Mouse (Mus musculus) activated CD4-positive, CD25-positive, alpha-beta regulatory T cell, adult 4 months (primary cell): Measurements from ENCODE around the gene Ddt. TPM values are rescaled to one million over a fixed set of nuclear protein-coding genes. Genes with fewer than 3 reads are reported as not detected.
A peak's percentile ranks its signal among the peaks of the same experiment; 100 is the strongest.
"Not testable (repeated sequence)": the region's sequence is repeated elsewhere in the genome, so short reads cannot be mapped to it uniquely, and the experiment has no call there.

ENCODE experiments used
- ATAC-seq: one replicate; pipeline ENCODE4 v1.8.0; 2017
- polyA plus RNA-seq, 2 experiments: library from polyadenylated mRNA; unstranded; fragments of 100-300 nt; shearing (Covaris generic); gene quantifications; one replicate each; pipeline ENCODE4 v1.2.1; 2017

The Ddt gene
- polyA plus RNA-seq, 2 experiments from 2014 or later: 78.9 to 104 TPM

DNA sequence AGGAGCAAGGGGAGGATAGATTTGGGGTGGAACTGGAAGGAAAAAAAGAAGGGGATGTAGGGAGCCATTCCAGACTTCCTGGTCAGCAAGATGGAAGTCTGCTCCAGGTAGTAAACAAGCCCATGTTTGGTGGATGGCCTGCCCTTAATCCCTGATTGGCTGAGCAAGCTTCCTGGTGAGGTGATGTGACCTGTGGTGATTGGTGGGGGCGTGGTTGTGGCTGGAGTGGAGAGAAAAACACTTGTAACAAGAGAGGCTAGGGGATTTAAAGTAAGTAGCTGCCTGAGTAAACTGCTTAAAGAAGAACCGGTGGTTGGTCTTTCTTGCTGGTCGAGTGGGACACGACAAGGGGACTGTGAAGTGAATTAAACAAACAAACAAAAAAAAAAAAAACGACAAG, 5.5 kb downstream of the Ddt start:
- ATAC-seq: not testable (repeated sequence)

DNA sequence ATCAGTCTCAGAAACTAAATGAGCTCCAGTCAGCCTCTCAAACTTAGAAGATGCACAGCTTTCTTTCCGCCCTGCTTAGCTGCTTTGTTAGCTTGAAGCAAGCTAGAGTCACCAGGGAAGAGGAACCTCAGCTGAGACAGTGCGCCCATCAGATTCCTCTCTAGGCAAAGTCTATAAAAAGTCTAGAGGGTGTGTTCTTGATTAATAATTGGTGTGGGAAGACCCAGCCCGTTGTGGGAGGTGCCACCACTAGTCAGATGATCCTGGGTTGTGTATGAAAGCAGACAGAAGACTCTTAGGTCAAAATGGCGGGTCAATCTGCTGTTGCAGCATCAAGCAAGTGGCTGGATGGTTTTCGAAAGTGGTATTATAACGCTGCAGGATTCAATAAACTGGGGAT, 6.4 kb downstream of the Ddt start:
- no peak for ATAC-seq

DNA sequence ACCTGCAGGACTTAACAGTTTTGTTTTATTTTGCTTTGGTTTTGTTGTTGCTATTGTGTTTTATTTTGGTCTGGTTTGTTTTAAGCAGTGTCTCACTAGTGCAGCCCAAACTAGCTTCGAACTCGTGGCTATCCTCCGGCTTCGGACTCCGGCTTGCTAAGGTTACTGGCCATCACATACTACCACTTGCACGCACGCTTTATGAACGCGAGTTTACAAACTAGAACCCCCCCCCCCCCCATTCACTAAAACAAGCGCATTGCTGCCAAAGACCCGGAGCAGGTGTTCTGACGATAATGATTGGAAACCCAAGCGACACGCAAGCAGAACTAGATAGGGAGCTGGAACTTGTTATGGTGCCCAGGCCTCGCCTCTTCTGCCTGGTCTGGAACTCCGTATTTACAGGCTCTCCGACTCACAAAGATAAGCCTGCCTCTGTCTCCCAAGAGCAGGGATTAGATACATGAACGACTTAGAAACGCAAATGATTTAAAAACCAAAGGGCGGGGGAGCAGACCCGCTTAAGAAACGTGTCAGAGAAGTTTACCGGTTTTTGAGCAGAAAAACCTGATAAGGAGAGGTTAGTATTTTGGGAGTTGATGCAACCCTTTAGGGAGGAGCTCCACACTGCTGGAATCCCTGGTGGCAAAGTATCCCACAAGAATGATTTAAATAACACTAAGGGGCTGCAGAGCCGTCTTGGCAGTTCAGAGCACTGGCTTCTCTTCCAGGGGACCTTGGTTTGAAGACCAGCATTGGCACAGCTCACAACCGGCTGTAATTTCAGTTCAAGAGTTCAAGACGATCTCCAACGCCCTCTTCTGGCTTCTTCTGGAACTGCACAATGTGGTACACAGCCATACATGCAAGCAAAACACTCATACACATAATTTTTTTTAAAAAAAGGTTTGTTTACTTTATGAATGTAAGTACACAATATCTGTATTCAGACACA, 8.4 kb downstream of the Ddt start:
- peak; percentile 1 for ATAC-seq

DNA sequence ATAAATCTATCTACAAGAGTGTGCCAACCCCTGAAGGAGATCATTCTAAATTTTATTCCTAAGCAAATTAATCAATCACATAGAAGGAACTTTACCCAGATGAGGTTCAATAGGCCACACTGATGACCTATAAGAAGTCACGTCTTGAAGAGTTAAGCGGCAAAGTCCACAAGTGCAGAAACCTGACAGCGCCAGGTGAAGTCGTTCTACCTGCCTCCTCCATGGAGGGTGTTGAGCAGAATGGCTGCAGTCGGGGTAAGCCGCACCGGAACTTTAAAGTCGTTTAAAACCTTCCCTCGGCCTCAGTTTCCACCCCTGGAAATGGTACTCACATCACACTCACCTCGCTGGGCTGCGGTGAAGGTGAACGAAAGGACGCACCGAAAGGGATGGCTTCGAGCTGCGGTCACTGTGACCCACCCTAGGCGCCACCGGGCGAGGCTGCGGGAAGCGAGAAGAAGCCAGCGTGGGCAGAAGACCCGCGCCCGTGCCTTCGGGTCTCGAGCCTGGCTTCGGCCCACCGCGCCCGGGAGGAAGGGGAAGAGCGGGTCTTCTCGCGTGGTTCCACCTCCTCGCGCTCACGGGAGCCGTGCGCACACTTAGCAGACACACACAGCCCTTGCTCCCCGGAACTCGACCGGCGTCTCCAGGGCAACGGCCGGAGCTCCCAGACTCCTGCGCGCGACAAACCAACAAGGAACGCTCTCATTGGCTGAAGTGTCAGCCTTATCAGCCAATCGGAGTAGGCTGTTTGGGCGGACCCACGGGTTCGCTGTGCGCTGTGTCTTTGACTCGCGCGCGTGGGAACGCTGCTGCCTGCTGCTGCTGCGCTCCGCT, 9.3 kb downstream of the Ddt start, which contains the start of gene Cabin1:
Cabin1 (minus strand) TSS at position 660 of the 837 bp plus-strand sequence.
- peak; percentile 99 for ATAC-seq

DNA sequence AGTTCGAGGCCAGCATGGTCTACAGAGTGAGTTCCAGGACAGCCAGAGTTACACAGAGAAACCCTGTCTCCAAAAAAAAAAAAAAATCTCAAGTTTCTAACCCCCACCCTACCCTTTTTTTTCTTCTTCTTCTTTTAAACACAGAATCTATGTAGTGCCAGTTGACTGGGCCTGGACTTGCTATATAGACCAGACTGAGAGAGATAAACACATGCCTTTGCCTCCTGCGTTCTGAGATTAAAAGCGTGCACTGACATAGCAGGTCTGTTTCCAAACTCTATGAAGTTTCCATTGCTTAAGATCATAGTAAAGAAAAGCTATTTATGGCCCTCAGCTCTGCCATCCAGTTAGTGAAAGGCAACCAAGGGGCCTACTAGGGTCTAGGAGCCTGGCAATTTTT, 10.8 kb downstream of the Ddt start:
- no peak for ATAC-seq

DNA sequence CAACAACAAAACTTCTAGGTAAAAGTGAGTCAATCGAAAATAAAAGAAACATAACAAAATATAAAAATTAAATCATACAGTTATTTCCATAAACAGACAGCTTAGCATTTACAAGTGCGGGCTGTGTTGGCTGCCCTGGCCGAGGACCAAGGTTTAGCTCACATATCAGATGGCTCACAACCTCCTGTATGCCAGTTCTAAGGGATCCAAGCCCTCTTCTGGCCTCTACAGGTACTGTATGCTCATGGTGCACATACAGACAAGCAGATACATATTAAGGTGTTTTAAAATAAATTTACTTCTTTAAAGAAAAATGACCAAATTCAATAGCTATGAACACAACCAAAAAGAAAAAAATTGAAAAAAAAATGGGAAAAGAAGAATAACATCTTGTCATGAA, 12.9 kb downstream of the Ddt start:
- ATAC-seq: no peak

DNA sequence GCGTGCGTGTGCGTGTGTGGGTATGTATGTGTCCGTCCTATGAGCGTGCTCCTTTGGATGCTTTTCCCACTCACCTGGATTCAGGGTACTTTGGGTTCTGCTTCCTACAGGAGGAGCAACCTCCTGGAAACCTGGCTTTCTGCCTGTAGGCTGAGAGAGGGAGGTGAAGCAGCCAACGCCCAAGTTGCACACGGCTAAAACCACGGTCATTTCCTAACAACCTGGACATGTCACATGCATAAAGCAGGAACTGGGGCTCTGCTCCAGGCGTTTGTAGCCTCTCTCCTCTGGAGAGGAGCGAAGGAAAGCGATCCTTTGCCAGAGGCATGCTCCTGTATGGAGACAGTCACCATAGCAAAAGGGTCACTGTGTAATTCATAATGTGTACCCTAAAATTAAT, 16.5 kb downstream of the Ddt start:
- no peak for ATAC-seq

DNA sequence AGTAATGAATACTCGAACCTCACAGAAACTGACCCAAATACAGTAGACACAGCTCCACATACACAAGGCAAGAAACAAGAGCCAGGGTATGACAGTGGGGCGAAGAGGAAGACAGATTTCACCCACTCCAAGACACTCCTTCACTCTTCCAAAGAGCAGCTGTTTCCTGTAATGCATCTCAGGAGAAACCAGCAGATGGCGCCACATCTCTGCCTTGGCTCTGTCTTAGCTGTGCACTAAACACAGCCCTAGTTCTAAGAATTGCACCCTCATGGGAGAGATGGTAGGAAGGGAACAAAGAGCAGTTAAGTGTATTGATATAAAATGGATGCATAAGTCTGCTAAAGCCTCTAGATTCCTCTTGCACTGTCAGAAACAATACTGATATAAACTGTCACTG, 29.2 kb downstream of the Ddt start:
- ATAC-seq: peak; percentile 89

DNA sequence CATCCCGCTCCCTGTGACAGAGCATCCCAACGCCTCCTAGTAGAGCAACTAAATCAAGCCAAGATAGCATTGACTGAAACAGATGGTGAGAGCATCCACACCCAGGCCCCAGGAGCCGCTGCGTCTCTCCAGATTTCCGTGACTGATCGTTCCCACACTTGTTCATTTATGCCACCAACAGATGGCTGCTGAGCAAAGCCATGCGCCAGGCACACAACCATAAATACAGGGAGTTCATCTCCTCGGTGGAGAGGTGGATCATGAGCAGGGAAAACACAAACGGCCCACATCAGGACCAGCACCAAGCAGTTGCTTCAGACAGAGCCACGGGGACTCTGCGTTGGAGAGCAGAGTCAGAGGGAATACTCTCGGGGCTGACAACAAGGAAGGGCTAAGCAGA, 29.8 kb downstream of the Ddt start:
- ATAC-seq: no peak

DNA sequence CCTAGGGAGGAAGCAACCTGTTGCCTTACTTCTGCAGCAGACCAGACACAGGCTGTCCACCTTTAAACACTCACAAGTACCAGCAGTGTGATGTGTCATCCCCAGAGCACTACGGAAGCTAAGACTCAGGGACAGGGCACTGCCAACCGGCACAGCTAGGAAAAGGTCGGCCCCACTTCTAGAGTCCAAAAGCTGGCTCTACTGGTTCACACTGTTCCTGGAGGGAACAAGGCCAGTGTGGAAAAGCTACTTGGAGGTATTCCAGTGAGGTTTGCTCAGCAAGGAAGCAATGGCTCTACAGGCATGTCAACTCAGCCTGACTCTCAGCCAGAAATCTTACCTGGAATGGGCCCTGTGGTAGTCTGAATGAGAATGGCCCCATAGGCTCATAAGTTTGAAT, 32.3 kb downstream of the Ddt start:
- ATAC-seq: no peak

DNA sequence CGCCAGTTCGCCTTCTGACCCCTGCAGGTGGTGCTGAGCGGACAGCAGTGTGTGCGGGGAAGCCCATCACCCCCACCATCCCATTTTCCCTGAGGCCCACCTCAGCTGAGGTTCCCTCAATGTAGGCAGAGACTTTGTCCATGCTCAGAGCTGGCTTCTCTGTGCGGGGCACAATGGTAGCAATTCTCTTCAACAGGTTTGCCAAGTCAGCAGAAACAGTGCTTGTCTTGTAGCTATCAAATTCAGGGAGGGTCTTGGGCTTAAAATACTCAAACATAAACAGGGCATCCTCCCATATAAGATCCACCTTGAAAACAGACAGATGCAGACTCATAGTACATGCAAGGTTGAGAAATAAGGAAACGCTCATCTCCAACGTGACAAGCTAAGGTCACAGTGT, 47.8 kb downstream of the Ddt start:
- ATAC-seq: no peak

Other genes starting within 250 kb of the Ddt start
- under 1 TPM; 0.45 to 0.65 TPM for gene Lrrc75b, start 213.1 kb downstream of the Ddt start, polyA plus RNA-seq
- gene Ggt1, start 211.8 kb downstream of the Ddt start, polyA plus RNA-seq: 1 to 10 TPM; 2.1 to 3.1 TPM
- gene Ggt5, start 184.1 kb downstream of the Ddt start, polyA plus RNA-seq: under 1 TPM; 0.15 to 0.64 TPM
- 10 to 100 TPM in 1 of 2 experiments, 1 to 10 TPM in 1; 6.2 to 12.5 TPM for gene Susd2, start 129.4 kb downstream of the Ddt start, polyA plus RNA-seq
- gene Cabin1, start 9.1 kb downstream of the Ddt start, polyA plus RNA-seq: 10 to 100 TPM; 22.0 to 22.3 TPM
- not detected for gene Gm20441, start 7.5 kb upstream of the Ddt start, polyA plus RNA-seq
- 1 to 10 TPM; 3.3 to 6.1 TPM for gene Gstt3, start 8.0 kb upstream of the Ddt start, polyA plus RNA-seq
- gene Gstt1, start 25.2 kb upstream of the Ddt start, polyA plus RNA-seq: 1 to 10 TPM in 1 of 2 experiments, not detected in 1; 1.2 TPM
- gene Gstt4, start 49.1 kb upstream of the Ddt start, polyA plus RNA-seq: under 1 TPM in 1 of 2 experiments, not detected in 1; 0.48 TPM
- gene Gstt2, start 64.0 kb upstream of the Ddt start, polyA plus RNA-seq: 10 to 100 TPM; 58.5 to 64.1 TPM
- gene Mif, start 86.8 kb upstream of the Ddt start, polyA plus RNA-seq: 100 to 1,000 TPM; 464 to 561 TPM
- 1 to 10 TPM in 1 of 2 experiments, under 1 TPM in 1; 0.85 to 2.7 TPM for gene Derl3, start 120.0 kb upstream of the Ddt start, polyA plus RNA-seq
- 100 to 1,000 TPM in 1 of 2 experiments, 10 to 100 TPM in 1; 75.0 to 127 TPM for gene Smarcb1, start 148.2 kb upstream of the Ddt start, polyA plus RNA-seq
- gene Chchd10, start 159.7 kb upstream of the Ddt start, polyA plus RNA-seq: 10 to 100 TPM; 13.1 to 20.1 TPM
- gene Mmp11, start 163.1 kb upstream of the Ddt start, polyA plus RNA-seq: 1 to 10 TPM; 2.5 to 9.1 TPM
- not detected for gene Gm867, start 167.3 kb upstream of the Ddt start, polyA plus RNA-seq
- 1 to 10 TPM in 1 of 2 experiments, not detected in 1; 3.5 TPM for gene Vpreb3, start 169.6 kb upstream of the Ddt start, polyA plus RNA-seq
- under 1 TPM; 0.27 to 0.41 TPM for gene Gm5134, start 181.1 kb upstream of the Ddt start, polyA plus RNA-seq